ENCODE assay signal across 21 mouse cellular contexts in the genomic region with DNA sequence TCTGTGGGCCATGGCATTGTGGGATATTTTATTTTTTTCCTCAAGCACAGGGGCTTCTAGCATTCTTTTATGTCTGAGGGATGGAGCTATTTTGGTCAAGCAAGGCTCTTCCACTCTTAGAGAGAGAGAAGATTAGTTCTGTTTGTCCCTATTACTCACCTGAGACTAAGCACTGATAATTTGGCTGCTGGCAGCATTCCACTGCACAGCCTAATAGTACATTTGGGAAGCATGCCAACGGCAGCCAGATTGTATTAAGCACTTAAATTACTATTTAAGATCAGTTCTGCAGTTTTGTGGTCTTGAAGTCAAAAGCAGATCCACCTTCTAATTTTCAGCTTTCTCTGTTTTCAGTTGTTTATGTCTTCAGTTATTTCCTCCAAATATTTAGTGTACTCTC.
DNase-seq lines count a peak whose midpoint lies in the region; ATAC-seq and TF ChIP-seq lines count a peak whose summit lies in the region.
"Had no signal": no experiment of that assay in that cellular context is flagged by ENCODE, and none has a peak within 500 bp of the region (broad histone marks: within the 10 kb centered on the region; RNA-seq: fewer than 3 reads in every experiment).

No protein-coding gene starts in this region.

- no peak for ATAC-seq in forebrain, embryonic 14.5 days
- ATAC-seq in forebrain, embryonic 15.5 days (replicated peaks): no peak
- ATAC-seq in midbrain, embryonic 11.5 days (ENCODE audit: low FRiP score): no peak
- no peak for ATAC-seq in midbrain, embryonic 16.5 days
- no peak for ATAC-seq in monocyte, adult 5-6 weeks (replicated peaks; ENCODE audit: insufficient number of reproducible peaks, low FRiP score, low TSS enrichment, poor library complexity, severe bottlenecking)
- ATAC-seq: intestine, embryonic 16.5 days; liver, postnatal 0 days had no signal

- H3K9me3 ChIP-seq in forebrain, embryonic 14.5 days (replicated peaks; ENCODE audit: control insufficient read depth, low read length): no peaks in the 10 kb centered on the region
- H3K9me3 ChIP-seq in forebrain, embryonic 15.5 days: no peaks in the 10 kb centered on the region
- no peaks in the 10 kb centered on the region for H3K9me3 ChIP-seq in midbrain, embryonic 11.5 days (ENCODE audit: control insufficient read depth, low read length)
- no peaks in the 10 kb centered on the region for H3K9me3 ChIP-seq in midbrain, embryonic 16.5 days (replicated peaks; ENCODE audit: control insufficient read depth, low read length, poor library complexity, severe bottlenecking)
- H3K9me3 ChIP-seq: embryonic facial prominence, embryonic 15.5 days; heart, embryonic 12.5 days; hindbrain, embryonic 15.5 days; kidney, embryonic 15.5 days; megakaryocyte, embryonic 14.5 days; neural tube, embryonic 12.5 days had no signal

- H3K4me2 ChIP-seq in forebrain, embryonic 14.5 days (ENCODE audit: low read length): no peak overlapping the region
- no peak overlapping the region for H3K4me2 ChIP-seq in forebrain, embryonic 15.5 days (replicated peaks)
- H3K4me2 ChIP-seq in midbrain, embryonic 11.5 days: no peak overlapping the region
- no peak overlapping the region for H3K4me2 ChIP-seq in midbrain, embryonic 16.5 days (ENCODE audit: low read length)
- H3K4me2 ChIP-seq: embryonic facial prominence, embryonic 15.5 days; heart, embryonic 12.5 days; hindbrain, embryonic 15.5 days; kidney, embryonic 15.5 days; neural tube, embryonic 12.5 days had no signal

- no peak overlapping the region for H3K27ac ChIP-seq in forebrain, embryonic 14.5 days (ENCODE audit: low read depth, low read length)
- H3K27ac ChIP-seq in forebrain, embryonic 15.5 days (replicated peaks): no peak overlapping the region
- no peak overlapping the region for H3K27ac ChIP-seq in midbrain, embryonic 11.5 days (ENCODE audit: low read depth, low read length)
- no peak overlapping the region for H3K27ac ChIP-seq in midbrain, embryonic 16.5 days (ENCODE audit: low read length)
- H3K27ac ChIP-seq in cerebellum, adult 2 months (ENCODE audit: insufficient read depth, low read length): peak overlapping the region; percentile 75; the same call in 1 of the 2 replicates
- H3K27ac ChIP-seq: embryonic facial prominence, embryonic 15.5 days; hindbrain, embryonic 15.5 days; kidney, embryonic 15.5 days; neural tube, embryonic 12.5 days had no signal

- peak; percentile 16 for DNase-seq in forebrain, embryonic 14.5 days (ENCODE audit: low spot score)
- DNase-seq in midbrain, embryonic 11.5 days (ENCODE audit: low spot score, missing footprints): peak; percentile 2
- peak; percentile 49 to 73 for DNase-seq in cerebellum, adult 2 months
- DNase-seq in cerebellum, postnatal 14 days: peak; percentile 38 to 54
- DNase-seq in heart, postnatal 36 days: no peak
- DNase-seq: adrenal gland, adult 2 months; heart, postnatal 14 days; liver; liver, postnatal 0 days; spleen, adult 18-20 months; thymus, postnatal 4 days had no signal

- WGBS in forebrain, embryonic 14.5 days: 63% methylated on average over 1 of the region's 1 CpGs
- 63% methylated on average over 1 of the region's 1 CpGs for WGBS in forebrain, embryonic 15.5 days
- WGBS in midbrain, embryonic 11.5 days: 97% methylated on average over 1 of the region's 1 CpGs
- 69% methylated on average over 1 of the region's 1 CpGs for WGBS in midbrain, embryonic 16.5 days
- WGBS in cerebellum, adult 2 months: 30% methylated on average over 1 of the region's 1 CpGs

- no peak for TF ChIP-seq CTCF in cerebellum, adult 2 months (IDR thresholded peaks at IDR 0.05; ENCODE audit: borderline replicate concordance, insufficient read depth, low read depth, low read length)

- H3K9ac ChIP-seq in forebrain, embryonic 14.5 days (ENCODE audit: low read length): no peak overlapping the region
- H3K9ac ChIP-seq in forebrain, embryonic 15.5 days (replicated peaks): no peak overlapping the region
- H3K9ac ChIP-seq in midbrain, embryonic 11.5 days (ENCODE audit: low read length): no peak overlapping the region
- no peak overlapping the region for H3K9ac ChIP-seq in midbrain, embryonic 16.5 days (ENCODE audit: low read depth, low read length)
- H3K9ac ChIP-seq: embryonic facial prominence, embryonic 15.5 days; heart, embryonic 12.5 days; hindbrain, embryonic 15.5 days; kidney, embryonic 15.5 days; liver, postnatal 0 days; neural tube, embryonic 12.5 days had no signal

- intact Hi-C loops in heart, postnatal 36 days (cut with DNase I): no loop called here

- H3K36me3 ChIP-seq in forebrain, embryonic 14.5 days (ENCODE audit: control insufficient read depth, insufficient read depth, low read length): no peaks in the 10 kb centered on the region
- no peaks in the 10 kb centered on the region for H3K36me3 ChIP-seq in forebrain, embryonic 15.5 days
- no peaks in the 10 kb centered on the region for H3K36me3 ChIP-seq in midbrain, embryonic 11.5 days (ENCODE audit: control insufficient read depth, insufficient read depth, low read length)
- no peaks in the 10 kb centered on the region for H3K36me3 ChIP-seq in midbrain, embryonic 16.5 days (ENCODE audit: control insufficient read depth, insufficient read depth, low read length)
- H3K36me3 ChIP-seq: embryonic facial prominence, embryonic 15.5 days; heart, embryonic 12.5 days; hindbrain, embryonic 15.5 days; kidney, embryonic 15.5 days; neural tube, embryonic 12.5 days had no signal

- H3K4me3 ChIP-seq in forebrain, embryonic 14.5 days (ENCODE audit: low read depth, low read length): no peak overlapping the region
- H3K4me3 ChIP-seq in forebrain, embryonic 15.5 days: no peak overlapping the region
- H3K4me3 ChIP-seq in midbrain, embryonic 11.5 days (ENCODE audit: low read depth, low read length): no peak overlapping the region
- H3K4me3 ChIP-seq in midbrain, embryonic 16.5 days (ENCODE audit: low read depth, low read length): no peak overlapping the region
- no peak overlapping the region for H3K4me3 ChIP-seq in cerebellum, adult 2 months (replicated peaks; ENCODE audit: insufficient read depth, low read depth, low read length)
- H3K4me3 ChIP-seq: embryonic facial prominence, embryonic 15.5 days; heart, embryonic 12.5 days; hindbrain, embryonic 15.5 days; kidney, embryonic 15.5 days; megakaryocyte, embryonic 14.5 days; neural tube, embryonic 12.5 days had no signal

- no peaks in the 10 kb centered on the region for H3K27me3 ChIP-seq in forebrain, embryonic 14.5 days (replicated peaks; ENCODE audit: control insufficient read depth, insufficient read depth, low read length)
- H3K27me3 ChIP-seq in forebrain, embryonic 15.5 days: no peaks in the 10 kb centered on the region
- no peaks in the 10 kb centered on the region for H3K27me3 ChIP-seq in midbrain, embryonic 11.5 days (ENCODE audit: control insufficient read depth, insufficient read depth, low read length)
- H3K27me3 ChIP-seq in midbrain, embryonic 16.5 days (ENCODE audit: control insufficient read depth, insufficient read depth, low read depth, low read length): no peaks in the 10 kb centered on the region
- H3K27me3 ChIP-seq in cerebellum, adult 2 months (ENCODE audit: control insufficient read depth, insufficient read depth, low read length): no peaks in the 10 kb centered on the region
- H3K27me3 ChIP-seq: embryonic facial prominence, embryonic 15.5 days; heart, embryonic 12.5 days; hindbrain, embryonic 15.5 days; kidney, embryonic 15.5 days; megakaryocyte, embryonic 14.5 days; neural tube, embryonic 12.5 days had no signal

- H3K4me1 ChIP-seq in forebrain, embryonic 14.5 days (ENCODE audit: control insufficient read depth, insufficient read depth, low read length): no peaks in the 10 kb centered on the region
- H3K4me1 ChIP-seq in forebrain, embryonic 15.5 days: no peaks in the 10 kb centered on the region
- H3K4me1 ChIP-seq in midbrain, embryonic 11.5 days (ENCODE audit: control insufficient read depth, insufficient read depth, low read length): no peaks in the 10 kb centered on the region
- no peaks in the 10 kb centered on the region for H3K4me1 ChIP-seq in midbrain, embryonic 16.5 days (ENCODE audit: control insufficient read depth, insufficient read depth, low read length)
- no peaks in the 10 kb centered on the region; the same call in 1 of the 2 replicates for H3K4me1 ChIP-seq in cerebellum, adult 2 months (ENCODE audit: control insufficient read depth, insufficient read depth, low read length)
- H3K4me1 ChIP-seq: embryonic facial prominence, embryonic 15.5 days; hindbrain, embryonic 15.5 days; kidney, embryonic 15.5 days; megakaryocyte, embryonic 14.5 days; neural tube, embryonic 12.5 days had no signal

- TF ChIP-seq POLR2A in cerebellum, adult 2 months (IDR thresholded peaks at IDR 0.05; ENCODE audit: borderline replicate concordance, insufficient read depth, low read length): no peak

Comparison
In these comparisons a context has a peak if more than half of its experiments do, and no peak if none do; other contexts are left out.
1. DNase-seq: peak in forebrain, embryonic 14.5 days (single experiment), midbrain, embryonic 11.5 days (single experiment), cerebellum, adult 2 months (2 of 2) and cerebellum, postnatal 14 days (2 of 2); none in heart, postnatal 36 days (0 of 2).